Mouse (Mus musculus) cortical plate, adult 2 months (tissue): ENCODE data around the gene C2cd2l.

Source experiments
- CTCF ChIP-seq: fragments of 200-500 bp; IDR thresholded peaks from 2 replicates; pipeline ENCODE4 v1.5.1; 2011; ENCODE audit warnings: mild to moderate bottlenecking, control low read depth, low read length; ENCODE audit not compliant: insufficient read depth; ENCODE audit errors: extremely low read depth
- POLR2A ChIP-seq: fragments of 200-500 bp; IDR thresholded peaks from 2 replicates; pipeline ENCODE4 v1.6.1; 2011; ENCODE audit warnings: mild to moderate bottlenecking, low read length, control low read depth; ENCODE audit not compliant: insufficient read depth; ENCODE audit errors: extremely low read depth

- TF ChIP-seq CTCF (no peak), POLR2A (no peak)
These were observed 13.0 kb upstream of the C2cd2l start for GRCm38 (mm10) chr9:44332918-44333638.
